Mouse (Mus musculus): ENCODE measurements around the gene Sfxn2. TPM values are rescaled to one million over a fixed set of nuclear protein-coding genes. Genes with fewer than 3 reads are reported as not detected.

Sfxn2 gene
- polyA plus RNA-seq, 1 experiment from 2014 or later: 5.2 TPM

DNA sequence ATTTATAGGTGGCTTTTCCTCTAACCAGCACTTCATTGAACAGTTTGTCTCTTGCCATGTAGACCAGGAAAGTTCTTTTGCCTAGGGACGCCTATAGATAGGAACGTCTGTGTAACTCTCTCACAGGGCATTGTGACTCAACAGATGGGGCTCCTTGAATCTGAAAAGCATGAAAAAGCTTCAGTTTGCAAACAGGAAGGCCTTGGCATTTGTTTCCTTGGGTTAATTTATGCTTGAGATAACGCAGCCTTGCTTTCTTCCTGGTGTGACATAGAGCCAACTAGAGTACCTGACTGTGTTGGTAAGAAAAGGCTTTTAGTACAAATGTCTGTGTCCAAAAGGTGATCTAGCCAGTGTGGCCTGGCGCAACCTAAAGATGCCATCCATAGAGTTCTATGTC is 29.2 kb downstream of the Sfxn2 start:
- 74% methylated on average over 4 of the region's 4 CpGs for WGBS
- no peak overlapping the region for H3K4me2 ChIP-seq (replicated peaks; ENCODE audit: low read depth)
- no peak overlapping the region for H3K9ac ChIP-seq (ENCODE audit: low read depth, low read length)
- no peaks in the 10 kb centered on the region for H3K9me3 ChIP-seq (ENCODE audit: control insufficient read depth)
- ATAC-seq: no peak
- peaks cover 27% of the 10 kb centered on the region for H3K36me3 ChIP-seq (ENCODE audit: control insufficient read depth, insufficient read depth)
- no peak for TF ChIP-seq CTCF (IDR thresholded peaks at IDR 0.05; ENCODE audit: low read depth)
- H3K27me3 ChIP-seq (replicated peaks; ENCODE audit: control insufficient read depth, insufficient read depth, low read length): no peaks in the 10 kb centered on the region
- H3K4me1 ChIP-seq (replicated peaks; ENCODE audit: control insufficient read depth, insufficient read depth, low read length): no peaks in the 10 kb centered on the region
- no peak overlapping the region for H3K4me3 ChIP-seq (ENCODE audit: low read depth, low read length)
- H3K27ac ChIP-seq (ENCODE audit: low read depth, low read length): no peak overlapping the region

DNA sequence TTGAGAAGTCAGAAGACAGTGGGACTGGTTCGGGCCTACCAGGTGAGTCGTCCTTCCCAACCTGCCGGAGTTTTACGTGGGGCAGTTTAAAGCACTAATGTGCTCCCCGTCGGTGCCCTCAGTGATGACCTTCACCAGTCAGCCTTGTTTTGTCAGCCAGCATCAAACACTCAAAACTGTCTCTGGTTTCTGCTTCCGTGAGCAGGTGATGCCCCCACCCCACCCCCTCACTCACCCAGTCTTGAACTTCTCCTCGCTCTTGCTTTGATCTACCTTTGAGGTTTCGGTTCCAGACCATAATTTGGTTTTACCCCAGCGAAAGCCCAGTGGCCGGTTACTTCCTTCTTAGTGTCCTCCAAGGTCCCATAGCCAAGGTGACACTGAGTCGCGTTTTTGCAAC is 33.6 kb downstream of the Sfxn2 start:
- ATAC-seq: no peak
- no peaks in the 10 kb centered on the region for H3K4me1 ChIP-seq (replicated peaks; ENCODE audit: control insufficient read depth, insufficient read depth, low read length)
- H3K27me3 ChIP-seq (replicated peaks; ENCODE audit: control insufficient read depth, insufficient read depth, low read length): no peaks in the 10 kb centered on the region
- H3K9ac ChIP-seq (ENCODE audit: low read depth, low read length): no peak overlapping the region
- H3K36me3 ChIP-seq (ENCODE audit: control insufficient read depth, insufficient read depth): peaks cover 36% of the 10 kb centered on the region
- no peak overlapping the region for H3K27ac ChIP-seq (ENCODE audit: low read depth, low read length)
- no peak overlapping the region for H3K4me3 ChIP-seq (ENCODE audit: low read depth, low read length)
- TF ChIP-seq CTCF (IDR thresholded peaks at IDR 0.05; ENCODE audit: low read depth): no peak
- no peak overlapping the region for H3K4me2 ChIP-seq (replicated peaks; ENCODE audit: low read depth)
- WGBS: 88% methylated on average over 13 of the region's 13 CpGs
- H3K9me3 ChIP-seq (ENCODE audit: control insufficient read depth): no peaks in the 10 kb centered on the region

DNA sequence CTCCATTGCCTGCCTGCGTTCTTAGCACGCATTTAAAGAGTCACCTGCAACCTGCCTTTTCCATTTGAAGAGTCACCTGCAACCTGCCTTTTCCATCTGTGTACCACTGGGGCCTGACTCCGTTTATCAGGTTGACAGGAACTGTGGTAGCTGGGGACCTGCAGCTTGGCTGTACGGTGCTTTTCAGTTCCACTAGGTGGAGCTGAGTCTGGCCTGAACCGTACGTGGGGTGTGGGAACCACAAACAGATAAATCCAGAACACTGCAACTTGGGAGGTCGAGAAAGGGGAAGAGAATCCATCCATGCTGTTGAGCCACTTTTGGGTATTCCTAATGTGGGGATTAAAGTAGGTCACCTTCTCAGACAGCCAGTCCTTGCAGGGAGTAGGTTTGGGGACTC is 34.3 kb downstream of the Sfxn2 start:
- H3K27me3 ChIP-seq (replicated peaks; ENCODE audit: control insufficient read depth, insufficient read depth, low read length): no peaks in the 10 kb centered on the region

DNA sequence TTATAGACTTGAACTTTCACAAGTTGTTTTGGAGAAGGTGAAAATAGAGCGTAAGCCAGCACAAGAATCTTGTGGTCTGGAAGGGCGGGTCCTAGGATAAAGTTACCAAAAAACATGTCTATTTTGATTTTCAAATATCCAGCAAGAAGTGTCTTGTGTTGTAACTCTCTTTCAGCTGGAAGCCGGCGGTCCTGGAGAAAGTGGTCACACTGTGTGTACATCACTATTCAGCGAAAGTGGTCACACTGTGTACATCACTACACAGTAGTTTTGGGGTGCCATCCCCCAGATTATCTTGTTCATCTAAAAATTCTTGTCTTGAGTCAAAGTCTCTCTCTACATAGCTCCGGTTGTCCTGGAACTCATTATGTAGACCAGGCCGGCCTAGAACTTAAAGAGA is 35.0 kb downstream of the Sfxn2 start:
- H3K27ac ChIP-seq (ENCODE audit: low read depth, low read length): no peak overlapping the region
- H3K4me2 ChIP-seq (replicated peaks; ENCODE audit: low read depth): no peak overlapping the region
- H3K9me3 ChIP-seq (ENCODE audit: control insufficient read depth): no peaks in the 10 kb centered on the region
- no peaks in the 10 kb centered on the region for H3K27me3 ChIP-seq (replicated peaks; ENCODE audit: control insufficient read depth, insufficient read depth, low read length)
- H3K9ac ChIP-seq (ENCODE audit: low read depth, low read length): no peak overlapping the region
- WGBS: 95% methylated on average over 7 of the region's 7 CpGs
- H3K4me3 ChIP-seq (ENCODE audit: low read depth, low read length): no peak overlapping the region
- no peaks in the 10 kb centered on the region for H3K4me1 ChIP-seq (replicated peaks; ENCODE audit: control insufficient read depth, insufficient read depth, low read length)
- ATAC-seq: no peak
- no peak for TF ChIP-seq CTCF (IDR thresholded peaks at IDR 0.05; ENCODE audit: low read depth)
- H3K36me3 ChIP-seq (ENCODE audit: control insufficient read depth, insufficient read depth): peaks cover 44% of the 10 kb centered on the region

More for the DNA sequence above, 34.3 kb downstream of the Sfxn2 start:
- WGBS: 45% methylated on average over 7 of the region's 7 CpGs
- Histone ChIP-seq H3K4me3 (ENCODE audit: low read depth, low read length) (no peak overlapping the region), H3K4me1 (replicated peaks; ENCODE audit: control insufficient read depth, insufficient read depth, low read length) (no peaks in the 10 kb centered on the region), H3K27ac (ENCODE audit: low read depth, low read length) (no peak overlapping the region), H3K4me2 (replicated peaks; ENCODE audit: low read depth) (no peak overlapping the region), H3K9ac (ENCODE audit: low read depth, low read length) (no peak overlapping the region), H3K36me3 (ENCODE audit: control insufficient read depth, insufficient read depth) (peaks cover 36% of the 10 kb centered on the region), H3K9me3 (ENCODE audit: control insufficient read depth) (no peaks in the 10 kb centered on the region)
- no peak for ATAC-seq
- TF ChIP-seq CTCF (IDR thresholded peaks at IDR 0.05; ENCODE audit: low read depth): peak; percentile 74

DNA sequence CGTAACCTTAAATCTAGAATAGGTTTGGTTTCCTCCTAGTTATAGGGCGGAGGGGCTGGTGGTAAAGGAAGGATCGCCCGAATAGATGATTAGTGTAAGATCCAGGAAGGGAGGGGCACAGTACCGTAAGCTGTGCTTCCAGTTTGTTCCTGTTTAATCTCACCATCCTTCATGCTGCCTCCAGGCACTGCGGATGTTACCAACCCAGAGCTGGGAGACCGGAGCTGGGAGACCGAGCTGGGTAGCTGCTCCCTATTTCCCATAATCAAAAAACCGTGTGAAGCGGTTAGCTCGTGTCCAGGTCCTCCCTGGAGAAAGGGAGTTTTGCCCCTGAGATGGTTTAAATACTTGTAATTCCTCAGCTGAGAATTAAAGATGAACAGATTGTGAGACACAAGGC is 43.2 kb downstream of the Sfxn2 start:
- WGBS: 73% methylated on average over 11 of the region's 11 CpGs
- H3K9me3 ChIP-seq (ENCODE audit: control insufficient read depth): no peaks in the 10 kb centered on the region
- H3K27me3 ChIP-seq (replicated peaks; ENCODE audit: control insufficient read depth, insufficient read depth, low read length): no peaks in the 10 kb centered on the region
- ATAC-seq: no peak
- H3K36me3 ChIP-seq (ENCODE audit: control insufficient read depth, insufficient read depth): peaks cover 28% of the 10 kb centered on the region
- H3K4me2 ChIP-seq (replicated peaks; ENCODE audit: low read depth): no peak overlapping the region
- H3K9ac ChIP-seq (ENCODE audit: low read depth, low read length): no peak overlapping the region
- TF ChIP-seq CTCF (IDR thresholded peaks at IDR 0.05; ENCODE audit: low read depth): no peak
- no peaks in the 10 kb centered on the region for H3K4me1 ChIP-seq (replicated peaks; ENCODE audit: control insufficient read depth, insufficient read depth, low read length)
- H3K4me3 ChIP-seq (ENCODE audit: low read depth, low read length): no peak overlapping the region
- H3K27ac ChIP-seq (ENCODE audit: low read depth, low read length): no peak overlapping the region

DNA sequence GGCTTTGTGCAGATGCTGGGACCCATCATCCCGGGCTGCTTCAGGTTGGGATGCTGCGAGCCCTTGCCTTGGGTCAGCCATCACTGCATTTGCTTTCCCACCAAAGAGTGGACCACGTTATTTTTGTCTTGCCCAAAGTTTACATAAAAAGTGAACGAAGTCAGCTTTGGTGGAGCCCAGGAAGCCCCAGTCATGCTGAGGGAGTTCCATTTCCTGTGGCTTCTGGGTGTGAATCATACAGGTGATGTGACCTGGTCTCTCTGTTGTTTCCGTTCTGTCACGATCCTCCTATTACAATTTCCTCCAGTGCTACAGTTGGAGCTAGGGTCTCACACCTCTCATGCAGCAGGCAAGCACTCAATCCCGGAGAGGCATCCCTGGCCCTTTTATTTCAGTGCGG is 44.2 kb downstream of the Sfxn2 start:
- TF ChIP-seq CTCF (IDR thresholded peaks at IDR 0.05; ENCODE audit: low read depth): no peak
- WGBS: 79% methylated on average over 8 of the region's 8 CpGs
- Histone ChIP-seq H3K4me3 (ENCODE audit: low read depth, low read length) (no peak overlapping the region), H3K27ac (ENCODE audit: low read depth, low read length) (no peak overlapping the region), H3K9ac (ENCODE audit: low read depth, low read length) (no peak overlapping the region), H3K4me2 (replicated peaks; ENCODE audit: low read depth) (no peak overlapping the region), H3K36me3 (ENCODE audit: control insufficient read depth, insufficient read depth) (peaks cover 28% of the 10 kb centered on the region), H3K4me1 (replicated peaks; ENCODE audit: control insufficient read depth, insufficient read depth, low read length) (no peaks in the 10 kb centered on the region), H3K9me3 (ENCODE audit: control insufficient read depth) (no peaks in the 10 kb centered on the region), H3K27me3 (replicated peaks; ENCODE audit: control insufficient read depth, insufficient read depth, low read length) (no peaks in the 10 kb centered on the region)
- ATAC-seq: no peak

DNA sequence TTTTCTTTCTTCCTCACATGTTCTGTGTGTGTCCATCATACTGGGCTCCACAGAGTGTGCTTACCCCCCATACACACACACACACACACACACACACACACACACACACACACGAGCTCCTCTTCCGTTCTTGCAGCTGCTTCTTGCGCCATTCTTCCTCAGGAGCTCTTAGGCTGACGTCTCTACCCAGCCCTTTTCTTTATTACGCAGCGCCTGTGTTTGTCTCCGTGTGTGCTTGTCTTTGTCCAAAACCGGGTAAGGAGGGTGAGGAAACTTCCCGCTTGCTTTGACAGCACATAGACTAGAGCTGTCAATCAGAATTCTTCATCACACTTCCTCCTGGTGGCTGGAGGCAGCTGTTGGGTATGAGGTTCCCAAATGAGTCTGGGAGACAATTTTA is 45.2 kb downstream of the Sfxn2 start:
- Histone ChIP-seq H3K9me3 (ENCODE audit: control insufficient read depth) (no peaks in the 10 kb centered on the region), H3K27ac (ENCODE audit: low read depth, low read length) (no peak overlapping the region), H3K9ac (ENCODE audit: low read depth, low read length) (no peak overlapping the region), H3K27me3 (replicated peaks; ENCODE audit: control insufficient read depth, insufficient read depth, low read length) (no peaks in the 10 kb centered on the region), H3K4me2 (replicated peaks; ENCODE audit: low read depth) (no peak overlapping the region), H3K36me3 (ENCODE audit: control insufficient read depth, insufficient read depth) (peaks cover 19% of the 10 kb centered on the region; the same call in 1 of the 2 replicates), H3K4me1 (replicated peaks; ENCODE audit: control insufficient read depth, insufficient read depth, low read length) (no peaks in the 10 kb centered on the region), H3K4me3 (ENCODE audit: low read depth, low read length) (no peak overlapping the region)
- no peak for TF ChIP-seq CTCF (IDR thresholded peaks at IDR 0.05; ENCODE audit: low read depth)
- ATAC-seq: no peak
- WGBS: 49% methylated on average over 9 of the region's 9 CpGs
